Mouse (Mus musculus) frontal cortex, adult 2 months (tissue): ENCODE results near the gene Isoc2b. TPM values are rescaled to one million over a fixed set of nuclear protein-coding genes. Genes with fewer than 3 reads are reported as not detected.
A peak's percentile ranks its signal among the peaks of the same experiment; 100 is the strongest.
"Not testable (repeated sequence)": the region's sequence is repeated elsewhere in the genome, so short reads cannot be mapped to it uniquely, and the experiment has no call there.

Source experiments
- DNase-seq, 2 experiments: peaks; one replicate each; pipeline ENCODE4 v3.0.0; 2022; ENCODE audit warnings: low spot score in 1 of 2; ENCODE audit errors: extremely low spot score in 1 of 2
- polyA plus RNA-seq: library from polyadenylated mRNA; depleted of rRNA; stranded (reverse); fragments of >200 nt; gene quantifications from 2 replicates; pipeline ENCODE4 v1.2.3, GENCODE M21; 2012

Gene Isoc2b
- polyA plus RNA-seq, 1 experiment, result 10.6 TPM

DNA sequence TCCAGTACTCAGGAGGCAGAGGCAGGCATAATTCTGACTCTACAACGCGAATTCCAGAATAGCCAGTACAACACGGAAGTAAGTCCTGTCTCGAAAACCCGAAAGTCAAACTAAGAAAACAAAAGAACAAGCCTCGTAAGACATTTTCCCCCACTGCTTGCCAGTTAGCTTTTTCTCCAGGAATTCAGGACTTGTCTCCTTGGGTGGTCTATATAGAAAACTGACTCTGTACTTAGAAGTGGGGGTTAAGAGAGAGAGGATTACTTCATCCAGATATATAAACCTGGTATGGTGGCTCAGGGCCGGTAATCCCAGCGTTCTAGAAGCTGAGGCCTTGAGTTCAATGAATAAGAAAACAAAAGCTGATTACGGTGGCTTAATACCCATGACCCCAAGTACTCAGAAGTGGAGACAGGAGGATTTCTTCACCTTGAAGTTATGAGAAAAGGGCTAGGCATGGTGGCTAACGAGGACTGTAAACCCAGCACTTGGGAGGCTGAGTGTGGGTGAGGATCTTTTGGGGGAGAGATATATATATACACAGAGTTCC is 3.4 kb downstream of the Isoc2b start:
- DNase-seq, result no peak

- peak; percentile 97 for DNase-seq
Measured at GRCm38 (mm10) chr7:4865579-4866493, 4.2 kb downstream of the Isoc2b start.

DNA sequence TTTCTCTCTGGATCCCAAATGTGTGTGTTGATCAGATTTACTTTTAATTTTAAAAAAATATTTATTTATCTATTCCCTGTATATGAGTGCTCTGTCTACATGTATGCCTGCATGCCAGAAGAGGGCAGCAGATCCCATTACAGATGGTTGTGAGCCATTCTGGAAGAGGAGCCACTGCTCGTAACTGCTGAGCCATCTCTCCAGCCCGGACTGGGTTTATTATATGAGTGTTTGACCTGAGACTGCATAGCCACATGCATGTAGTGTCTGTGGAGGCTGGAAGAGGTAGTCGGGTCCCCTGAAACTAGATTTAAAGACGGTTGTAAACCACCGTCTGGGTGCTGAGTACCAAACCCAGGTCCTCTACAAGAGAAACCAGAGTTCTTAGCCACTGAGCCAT is 5.0 kb downstream of the Isoc2b start:
- DNase-seq, result no peak

- no peak for DNase-seq
Measured at GRCm38 (mm10) chr7:4864130-4864845, 5.8 kb downstream of the Isoc2b start.

DNA sequence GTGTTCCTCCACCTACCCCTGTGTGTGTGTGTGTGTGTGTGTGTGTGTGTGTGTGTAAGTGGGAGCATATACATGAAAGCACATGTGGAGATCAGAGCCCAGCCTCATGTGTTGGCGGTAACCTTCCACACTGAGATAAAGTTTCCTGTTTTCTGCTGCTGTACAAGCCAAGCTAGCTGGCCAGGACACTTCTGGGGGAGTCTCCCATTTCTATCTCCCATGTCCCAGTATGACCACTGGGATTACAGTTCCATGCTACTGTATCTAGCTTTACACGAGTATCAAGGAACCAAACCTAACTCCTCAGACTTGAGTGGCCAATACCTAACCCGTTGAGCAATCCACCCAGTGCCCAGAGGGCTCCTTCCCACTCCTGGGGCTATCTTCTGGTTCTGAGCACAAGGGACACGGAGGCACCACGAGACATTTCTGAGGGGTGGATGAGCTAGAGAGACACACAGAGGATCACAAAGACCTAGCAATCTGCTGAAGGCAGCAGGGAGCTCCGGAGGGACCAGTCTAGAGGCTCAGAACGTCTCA is 6.4 kb downstream of the Isoc2b start:
- no peak for DNase-seq

DNA sequence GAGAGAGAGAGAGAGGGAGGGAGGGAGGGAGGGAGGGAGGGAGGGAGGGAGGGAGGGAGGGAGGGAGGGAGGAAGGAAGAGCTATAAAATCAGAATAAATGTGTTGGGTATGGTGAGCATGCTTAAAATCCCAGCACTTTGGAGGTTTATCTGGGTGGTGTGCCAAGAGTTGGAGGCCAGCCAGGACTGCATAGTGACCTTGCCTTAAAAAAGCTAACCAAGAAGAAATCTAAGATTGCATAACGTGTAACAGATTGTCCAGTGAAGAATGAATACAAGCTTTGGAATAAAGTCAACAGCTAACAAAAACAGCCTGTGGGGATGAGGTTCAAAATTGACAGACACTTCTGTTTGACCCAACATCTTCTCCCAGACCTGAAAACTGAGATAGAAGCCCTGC is 7.0 kb downstream of the Isoc2b start:
- no peak for DNase-seq

DNA sequence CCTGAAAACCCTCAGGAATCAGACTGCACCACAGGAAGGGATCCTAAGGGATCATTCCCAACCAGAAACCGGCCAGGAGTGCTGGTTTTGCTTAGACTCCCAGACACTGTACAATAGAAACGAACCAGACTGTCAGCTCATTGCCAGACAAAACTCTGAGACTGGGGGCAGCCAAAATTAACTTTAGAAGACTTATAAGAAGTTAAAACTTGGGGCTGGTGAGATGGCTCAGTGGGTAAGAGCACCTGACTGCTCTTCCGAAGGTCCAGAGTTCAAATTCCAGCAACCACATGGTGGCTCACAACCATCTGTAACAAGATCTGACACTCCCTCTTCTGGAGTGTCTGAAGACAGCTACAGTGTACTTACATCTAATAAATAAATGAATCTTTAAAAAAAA is 9.1 kb downstream of the Isoc2b start:
- DNase-seq, result not testable (repeated sequence)

GRCm38 (mm10) chr7:4859418-4859978 is 10.6 kb downstream of the Isoc2b start:
- no peak for DNase-seq

- DNase-seq, result no peak
Measured at GRCm38 (mm10) chr7:4857321-4857720, 12.7 kb downstream of the Isoc2b start.

- no peak for DNase-seq
Measured at GRCm38 (mm10) chr7:4856508-4856907, 13.6 kb downstream of the Isoc2b start.

DNA sequence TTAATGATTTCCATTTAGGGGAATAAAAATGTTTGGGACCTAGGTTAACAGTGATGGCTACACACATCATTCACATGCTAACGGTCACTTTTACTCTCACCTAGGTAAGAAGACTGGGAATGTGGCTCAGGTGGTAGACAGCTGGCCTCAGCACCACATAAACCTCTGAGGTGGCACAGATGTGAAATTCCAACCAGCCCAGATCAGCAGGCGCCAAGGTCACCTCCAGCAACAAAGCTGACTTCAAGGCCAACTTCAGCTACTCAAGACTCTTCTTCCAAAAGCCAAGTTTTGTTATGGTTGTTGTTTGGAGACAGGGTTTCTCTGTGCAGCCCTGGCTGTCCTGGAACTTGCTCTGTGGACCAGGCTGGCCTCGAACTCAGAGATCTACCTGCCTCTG is 16.4 kb downstream of the Isoc2b start:
- DNase-seq, result no peak

DNA sequence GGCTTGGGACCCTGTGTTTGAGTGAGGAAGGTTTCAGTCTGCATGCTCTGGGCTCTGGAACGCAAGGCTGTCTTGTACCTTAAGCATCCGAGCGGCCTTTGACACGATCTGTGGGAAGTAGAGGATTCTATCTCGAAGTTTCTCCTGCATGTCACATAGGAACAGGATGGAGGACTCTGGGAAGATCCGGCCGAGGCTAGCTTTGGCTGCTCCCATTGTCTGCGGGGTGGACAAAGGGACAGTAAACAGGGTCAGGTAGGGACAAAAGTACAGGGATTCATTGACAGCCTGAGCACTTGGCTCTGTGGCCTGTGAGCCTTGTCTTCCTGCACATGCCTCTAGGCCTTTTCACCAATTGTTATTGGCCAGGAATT is 18.8 kb downstream of the Isoc2b start:
- DNase-seq, result no peak

GRCm38 (mm10) chr7:4850621-4851314 is 19.3 kb downstream of the Isoc2b start:
- no peak for DNase-seq

GRCm38 (mm10) chr7:4849372-4849771 is 20.7 kb downstream of the Isoc2b start:
- DNase-seq, result no peak

GRCm38 (mm10) chr7:4844917-4845309 is 25.1 kb downstream of the Isoc2b start:
- DNase-seq, result peak; percentile 91 to 96

- DNase-seq, result peak; percentile 21 to 47
Measured at GRCm38 (mm10) chr7:4844245-4844916, 25.7 kb downstream of the Isoc2b start, which contains the start of gene Shisa7. TSS of gene Shisa7 (minus strand) at chr7:4844696.

DNA sequence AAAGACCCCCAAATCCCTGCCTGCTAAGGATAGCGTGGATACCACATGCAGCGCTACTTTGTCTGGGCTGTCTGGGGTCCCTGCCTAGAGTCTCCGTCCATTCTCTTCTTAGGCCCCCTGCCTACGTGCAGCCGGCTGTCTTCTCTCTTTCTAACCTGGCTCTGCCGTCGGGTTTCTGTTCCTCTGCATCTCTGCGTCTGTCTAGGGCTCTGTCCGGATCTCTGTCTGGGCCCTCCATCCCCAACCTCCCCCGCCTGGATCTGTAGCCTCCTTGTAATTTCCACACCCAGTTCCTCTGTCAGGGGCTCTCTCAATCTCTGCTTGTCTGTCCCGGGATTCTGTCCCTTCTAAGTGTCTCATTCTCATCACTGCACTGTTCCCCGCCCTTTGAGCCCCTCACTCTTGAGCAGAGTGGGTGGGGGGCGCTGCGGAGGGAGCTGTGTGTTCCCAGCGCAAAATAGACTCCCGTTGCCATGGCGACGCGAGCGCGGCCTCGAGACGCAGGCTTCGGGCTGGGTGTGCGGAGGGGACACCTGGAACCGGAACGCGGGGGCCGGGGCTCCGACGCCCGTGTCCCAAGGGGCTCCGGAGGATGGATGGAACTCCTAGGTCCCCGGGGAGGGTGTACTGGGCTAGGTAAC is 26.3 kb downstream of the Isoc2b start:
- peak; percentile 56 to 85 for DNase-seq

DNA sequence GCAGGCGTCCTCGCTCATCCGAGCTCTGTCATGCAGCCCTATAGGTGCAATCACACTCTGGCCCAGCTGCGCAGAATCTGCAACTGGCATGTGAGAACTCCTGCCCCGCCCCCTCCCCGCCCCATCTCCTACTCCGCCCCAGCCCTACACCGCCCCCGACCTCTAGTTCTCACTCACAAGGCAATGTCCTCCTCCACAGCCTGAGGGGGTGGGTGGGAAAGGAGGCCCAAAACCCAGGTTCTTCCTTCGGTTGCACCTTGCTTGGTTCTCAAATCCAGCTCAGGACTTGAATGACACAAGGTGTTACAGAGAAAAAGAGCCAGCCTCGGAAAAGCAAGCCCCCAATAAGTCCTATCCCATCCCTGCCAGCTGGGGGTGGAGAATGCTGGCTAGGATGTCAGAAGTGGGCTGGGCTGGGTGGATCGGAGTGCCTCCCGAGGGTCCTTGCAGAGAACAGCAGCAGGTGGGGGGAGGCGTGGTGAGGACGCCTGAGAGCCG is 27.4 kb downstream of the Isoc2b start:
- peak; percentile 28 to 63 for DNase-seq

DNA sequence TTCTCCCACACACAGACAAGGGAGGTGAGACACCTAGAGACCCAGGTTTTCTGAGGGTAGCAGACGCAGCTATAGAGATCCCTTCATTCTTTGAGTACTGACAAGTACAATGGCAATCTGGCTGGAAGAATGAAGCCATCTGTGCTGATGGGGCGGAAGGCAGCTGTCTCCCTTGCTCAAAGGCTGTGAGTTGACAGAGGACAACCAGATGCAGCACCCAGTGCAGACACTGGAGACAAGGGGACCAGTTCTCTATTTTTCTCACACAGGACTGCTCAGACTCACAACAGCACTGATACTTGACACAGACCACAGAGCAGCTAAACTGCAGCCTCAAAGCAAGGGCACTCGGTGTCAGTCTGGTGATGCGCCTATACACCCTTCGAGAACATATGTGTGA is 28.0 kb downstream of the Isoc2b start:
- DNase-seq, result peak in 1 of 2 experiments; percentile 63
